Mouse (Mus musculus) liver, adult 2 months (tissue): ENCODE measurements around the gene Mpst. TPM values are rescaled to one million over a fixed set of nuclear protein-coding genes. Genes with fewer than 3 reads are reported as not detected.

Experiments
- DNase-seq: peaks from one replicate; pipeline ENCODE4 v3.0.0-alpha.2; 2011; ENCODE audit warnings: low read depth, low spot score; ENCODE audit errors: extremely low read depth
- H3K27ac ChIP-seq: fragments of 200-500 bp; replicated peaks from 2 replicates; pipeline ENCODE4 v1.5.1; 2012; ENCODE audit warnings: low read depth, mild to moderate bottlenecking, control low read depth, inconsistent platforms, low read length; ENCODE audit not compliant: insufficient read depth
- H3K27me3 ChIP-seq: fragments of 200-500 bp; 2 replicates; pipeline ENCODE4 v1.6.1; 2012; ENCODE audit warnings: mild to moderate bottlenecking, moderate library complexity, low read length, inconsistent platforms; ENCODE audit not compliant: control insufficient read depth, insufficient read depth
- H3K36me3 ChIP-seq: fragments of 200-500 bp; 2 replicates; pipeline ENCODE4 v1.6.1; 2012; ENCODE audit warnings: low read length, inconsistent platforms; ENCODE audit not compliant: control insufficient read depth, insufficient read depth
- H3K4me1 ChIP-seq: fragments of 200-500 bp; 2 replicates; pipeline ENCODE4 v1.6.1; 2011; ENCODE audit warnings: low read length; ENCODE audit not compliant: control insufficient read depth, insufficient read depth
- H3K4me3 ChIP-seq: fragments of 200-500 bp; 2 replicates; pipeline ENCODE4 v1.5.1; 2011; ENCODE audit warnings: low read depth, mild to moderate bottlenecking, control low read depth, low read length, moderate library complexity; ENCODE audit not compliant: insufficient read depth
- H3K79me2 ChIP-seq: fragments of 200-500 bp; 2 replicates; pipeline ENCODE4 v1.6.1; 2012; ENCODE audit warnings: inconsistent platforms, mild to moderate bottlenecking, low read length, moderate library complexity; ENCODE audit not compliant: control insufficient read depth, insufficient read depth
- H3K9ac ChIP-seq: fragments of 200-500 bp; 2 replicates; pipeline ENCODE4 v1.6.1; 2012; ENCODE audit warnings: low read depth, mild to moderate bottlenecking, control low read depth, inconsistent platforms, low read length
- CTCF ChIP-seq: fragments of 200-500 bp; IDR thresholded peaks from 2 replicates; pipeline ENCODE4 v1.5.1; 2011; ENCODE audit warnings: low read depth, low read length, control low read depth
- POLR2A ChIP-seq: fragments of 200-500 bp; IDR thresholded peaks from 2 replicates; pipeline ENCODE4 v1.6.1; 2011; ENCODE audit warnings: low read length, control low read depth; ENCODE audit not compliant: insufficient read depth; ENCODE audit errors: extremely low read depth
- WGBS: fragments of 180-500 bp; shearing (Covaris S2); methylation state at CpG from one replicate; pipeline ENCODE4 v1.1.7; 2018; 5-methylcytosine and 5-hydroxymethylcytosine counted together
- polyA plus RNA-seq: library from polyadenylated mRNA; depleted of rRNA; stranded (reverse); fragments of >200 nt; gene quantifications from 2 replicates; pipeline ENCODE4 v1.2.3, GENCODE M21; 2012
- total RNA-seq: library from RNA; depleted of rRNA; stranded (reverse); fragments of >200 nt; gene quantifications from 2 replicates; pipeline ENCODE4 v1.2.3, GENCODE M21; 2014

Gene Mpst
- total and polyA plus RNA-seq, 2 experiments: 106 to 377 TPM

DNA sequence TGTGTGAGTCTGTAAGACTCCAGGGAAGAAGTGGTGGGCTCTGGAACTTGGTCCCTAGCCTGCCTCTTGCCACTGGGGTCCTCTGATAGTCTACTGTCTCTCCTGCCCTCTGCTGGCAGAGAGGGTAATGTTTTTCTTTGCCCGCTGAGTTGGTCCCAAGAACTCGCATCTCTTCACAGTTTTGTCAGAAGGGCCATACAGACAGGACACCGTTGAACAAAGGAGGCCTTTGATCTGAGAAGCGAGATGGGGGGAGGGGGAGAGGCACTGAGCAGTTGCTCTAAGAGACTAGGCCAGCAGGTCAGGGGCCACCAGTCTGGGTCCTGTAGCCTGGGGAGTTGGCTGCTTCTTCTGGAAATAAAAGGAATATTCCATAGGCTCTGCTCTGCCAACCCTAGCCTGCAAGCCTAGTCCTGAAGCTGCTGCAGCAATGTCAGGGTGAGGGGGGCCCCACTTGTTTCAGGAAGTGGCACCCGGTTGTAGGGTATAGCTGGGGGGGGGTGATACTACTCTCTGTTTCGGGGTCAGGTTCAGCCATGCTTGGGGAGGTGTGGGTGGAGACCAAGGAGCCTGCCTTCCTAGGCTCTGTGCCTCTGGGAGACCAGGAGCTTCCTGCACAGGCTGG, 28.8 kb downstream of the Mpst start:
- peaks cover 22% of the 10 kb centered on the region for H3K4me1 ChIP-seq
- no peak for DNase-seq
- WGBS: 46% methylated on average over 6 of the region's 6 CpGs

DNA sequence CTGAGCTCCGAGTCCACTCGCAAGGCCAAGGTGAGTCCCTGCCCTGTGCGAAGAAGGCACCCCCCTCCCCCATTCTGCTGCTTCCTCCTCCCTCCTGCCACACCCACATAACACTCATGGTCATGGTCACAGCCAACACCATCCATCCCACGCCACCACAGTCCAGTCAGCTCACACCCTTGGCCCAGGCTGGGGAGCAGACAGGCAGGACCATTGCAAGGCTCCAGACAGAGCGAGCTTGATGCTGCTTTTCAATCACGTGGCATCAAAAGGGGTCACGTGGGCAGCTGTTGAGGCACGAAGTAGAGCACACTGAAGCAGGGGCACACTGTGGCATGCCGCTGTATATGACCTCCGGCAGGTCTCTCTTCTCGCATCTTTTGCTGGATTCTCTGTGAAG, 29.5 kb downstream of the Mpst start:
- no peak for DNase-seq
- Histone ChIP-seq H3K9ac (no peak overlapping the region), H3K4me3 (no peak overlapping the region), H3K79me2 (no peaks in the 10 kb centered on the region), H3K36me3 (no peaks in the 10 kb centered on the region), H3K4me1 (peaks cover 22% of the 10 kb centered on the region), H3K27ac (no peak overlapping the region), H3K27me3 (no peaks in the 10 kb centered on the region)
- WGBS: 89% methylated on average over 11 of the region's 11 CpGs
- TF ChIP-seq CTCF: no peak
- TF ChIP-seq POLR2A: no peak

More for the DNA sequence above, 28.8 kb downstream of the Mpst start:
- Histone ChIP-seq H3K4me3 (no peak overlapping the region), H3K27ac (no peak overlapping the region), H3K79me2 (no peaks in the 10 kb centered on the region), H3K27me3 (no peaks in the 10 kb centered on the region), H3K9ac (no peak overlapping the region), H3K36me3 (no peaks in the 10 kb centered on the region)
- no peak for TF ChIP-seq POLR2A
- peak; percentile 64 for TF ChIP-seq CTCF

DNA sequence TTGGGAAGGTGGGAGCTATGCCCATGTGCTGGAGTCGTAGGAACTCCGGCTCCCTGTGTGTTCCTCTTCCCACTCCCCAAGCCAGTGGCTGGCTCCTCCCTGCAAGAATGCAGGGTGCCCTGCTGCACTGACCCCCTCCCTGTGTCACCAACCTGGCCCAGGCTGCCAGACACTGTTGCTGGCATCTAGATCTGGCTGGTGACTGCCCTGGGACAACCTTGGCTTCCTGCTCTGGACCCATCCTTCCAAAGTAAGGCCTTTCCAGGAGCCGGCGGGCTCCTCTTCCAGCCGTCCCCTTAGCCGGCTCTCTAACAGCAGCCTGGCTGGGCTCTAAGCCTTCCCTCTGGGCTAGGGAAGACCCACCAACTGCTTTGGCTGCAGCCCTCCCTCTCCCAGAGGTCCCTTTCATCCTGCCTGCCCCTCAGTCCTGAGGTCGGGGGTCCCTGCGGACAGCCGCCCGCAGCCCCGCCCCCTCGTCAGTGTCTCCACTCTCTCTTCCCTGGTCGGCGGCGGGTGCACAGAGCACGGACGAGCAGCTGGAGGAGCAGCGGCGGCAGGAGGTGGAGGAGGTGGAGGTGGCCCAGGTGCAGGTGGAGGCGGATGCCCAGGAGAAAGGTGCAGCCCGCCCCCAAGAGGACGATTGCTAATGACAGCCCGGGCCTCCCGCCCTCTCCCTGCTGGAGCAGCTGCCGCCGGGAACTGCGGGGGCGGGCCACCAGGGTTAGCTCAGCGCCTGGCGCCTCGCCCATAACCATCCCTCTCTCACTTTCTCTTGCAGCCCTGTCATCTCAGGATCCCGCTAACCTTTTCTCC, 30.4 kb downstream of the Mpst start:
- DNase-seq: peak; percentile 56
- Histone ChIP-seq H3K9ac (no peak overlapping the region), H3K4me3 (no peak overlapping the region), H3K27me3 (no peaks in the 10 kb centered on the region), H3K27ac (no peak overlapping the region), H3K4me1 (peaks cover 17% of the 10 kb centered on the region), H3K79me2 (no peaks in the 10 kb centered on the region), H3K36me3 (no peaks in the 10 kb centered on the region)
- TF ChIP-seq CTCF: peak; percentile 54
- TF ChIP-seq POLR2A: no peak
- WGBS: 27% methylated on average over 32 of the region's 32 CpGs

DNA sequence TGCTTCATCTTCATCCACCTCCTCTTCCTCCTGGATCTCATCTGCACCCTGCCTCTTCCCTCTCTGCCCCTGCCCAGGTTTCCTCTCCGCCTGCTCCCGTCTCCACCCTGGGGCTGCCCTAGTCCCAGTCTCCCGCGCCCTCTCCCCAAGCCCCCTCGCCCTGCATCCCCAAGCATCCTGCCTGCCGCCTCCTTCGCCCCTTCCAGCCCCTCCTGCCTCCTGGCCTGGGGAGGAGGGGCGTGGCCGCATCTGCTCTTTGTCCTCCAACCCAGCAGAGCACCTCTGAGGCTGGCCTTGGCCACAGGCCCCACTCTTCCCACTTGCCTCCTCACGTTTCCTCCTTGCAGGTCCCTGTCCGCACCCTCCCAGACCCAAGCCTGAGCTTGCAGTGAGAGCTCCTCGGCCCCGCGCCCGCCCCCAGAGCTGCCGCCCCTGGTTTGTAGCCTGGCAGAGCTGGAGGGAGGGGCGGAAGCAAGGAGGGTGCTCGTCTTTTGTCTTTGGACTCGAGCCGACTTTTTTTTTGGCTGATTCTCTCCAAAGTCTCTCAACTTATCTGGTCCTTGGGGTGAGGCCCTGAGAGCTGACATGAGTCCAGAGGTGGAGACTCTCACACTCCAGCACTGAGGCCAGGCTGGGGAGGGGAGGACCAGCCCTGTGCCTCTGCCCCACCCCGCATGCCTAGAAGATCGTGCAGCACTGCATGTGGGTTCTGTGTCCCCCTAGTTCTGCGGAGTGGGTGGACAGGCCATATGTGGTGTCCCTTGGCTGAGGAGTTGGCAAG, 31.2 kb downstream of the Mpst start:
- DNase-seq: peak; percentile 57
- Histone ChIP-seq H3K9ac (peak overlapping the region; percentile 20; the same call in 1 of the 2 replicates), H3K79me2 (no peaks in the 10 kb centered on the region), H3K4me1 (peaks cover 10% of the 10 kb centered on the region), H3K36me3 (peaks cover 4% of the 10 kb centered on the region), H3K4me3 (no peak overlapping the region), H3K27ac (peak overlapping the region; percentile 27; the same call in 1 of the 2 replicates), H3K27me3 (no peaks in the 10 kb centered on the region)
- TF ChIP-seq POLR2A: no peak
- no peak for TF ChIP-seq CTCF
- 25% methylated on average over 23 of the region's 23 CpGs for WGBS

DNA sequence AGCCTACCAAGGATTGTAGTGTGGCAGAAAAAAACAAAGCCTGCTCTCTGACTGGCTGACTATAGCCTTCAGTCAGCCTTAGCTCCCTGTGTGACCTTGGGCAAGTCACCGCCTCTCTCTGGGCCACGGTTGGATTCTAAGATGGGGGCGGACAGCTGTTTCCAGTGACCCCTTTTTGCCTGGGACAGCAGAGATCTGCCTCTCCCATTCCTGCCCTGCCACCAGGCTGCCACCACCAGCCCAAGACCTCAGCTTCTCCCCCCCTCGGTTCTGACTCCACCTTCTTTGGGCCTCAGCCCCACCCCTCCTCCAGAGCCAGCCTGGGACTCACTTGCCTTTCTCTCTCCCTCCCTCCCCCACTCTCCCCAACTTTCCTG, 31.8 kb downstream of the Mpst start:
- H3K79me2 ChIP-seq: no peaks in the 10 kb centered on the region
- peaks cover 4% of the 10 kb centered on the region for H3K36me3 ChIP-seq
- H3K4me1 ChIP-seq: peaks cover 8% of the 10 kb centered on the region
- WGBS: 21% methylated on average over 4 of the region's 4 CpGs
- peak overlapping the region; percentile 27; the same call in 1 of the 2 replicates for H3K27ac ChIP-seq
- DNase-seq: no peak
- TF ChIP-seq CTCF (no peak), POLR2A (no peak)
- H3K4me3 ChIP-seq: no peak overlapping the region
- 0 out of 2 replicates have a peak overlapping the region, but pooled peaks have one; percentile 20 for H3K9ac ChIP-seq
- no peaks in the 10 kb centered on the region for H3K27me3 ChIP-seq
